Mouse (Mus musculus) brain, embryonic 14.5 days (tissue): ENCODE results near the gene Rbm20.

Experiments
- CTCF ChIP-seq: fragments of 200-500 bp; IDR thresholded peaks from 2 replicates; pipeline ENCODE4 v1.5.1; 2012; ENCODE audit warnings: inconsistent platforms, mild to moderate bottlenecking, moderate library complexity, borderline replicate concordance; ENCODE audit not compliant: insufficient read depth, insufficient read length; ENCODE audit errors: extremely low read depth
- POLR2A ChIP-seq: fragments of 200-500 bp; IDR thresholded peaks from 2 replicates; pipeline ENCODE4 v1.6.1; 2012; ENCODE audit warnings: mild to moderate bottlenecking, inconsistent platforms, borderline replicate concordance; ENCODE audit not compliant: poor library complexity, insufficient read depth, insufficient read length, severe bottlenecking; ENCODE audit errors: extremely low read depth

DNA sequence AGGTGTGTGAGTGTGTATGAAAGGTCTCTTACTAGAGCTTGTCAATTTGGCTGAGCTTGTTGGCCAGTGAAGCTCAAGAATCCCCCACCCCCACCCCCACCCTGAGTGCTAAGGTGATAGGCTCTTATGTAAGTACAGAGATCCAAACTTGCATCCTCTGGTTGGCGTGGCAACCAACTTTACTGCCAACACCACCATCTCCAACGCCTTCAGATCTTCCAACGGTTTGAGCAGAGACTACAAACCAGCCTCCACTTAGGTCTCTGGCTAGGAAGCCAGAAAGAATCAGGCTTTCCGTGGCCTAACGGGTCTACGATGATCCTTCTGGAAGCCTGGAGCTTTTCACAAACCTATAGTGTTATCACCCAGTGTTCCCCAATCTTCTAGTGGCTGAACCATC is 191.0 kb downstream of the Rbm20 start:
- TF ChIP-seq CTCF (no peak), POLR2A (no peak)
